Mouse (Mus musculus): Measurements from ENCODE around the gene Xaf1.

Gene Xaf1

DNA sequence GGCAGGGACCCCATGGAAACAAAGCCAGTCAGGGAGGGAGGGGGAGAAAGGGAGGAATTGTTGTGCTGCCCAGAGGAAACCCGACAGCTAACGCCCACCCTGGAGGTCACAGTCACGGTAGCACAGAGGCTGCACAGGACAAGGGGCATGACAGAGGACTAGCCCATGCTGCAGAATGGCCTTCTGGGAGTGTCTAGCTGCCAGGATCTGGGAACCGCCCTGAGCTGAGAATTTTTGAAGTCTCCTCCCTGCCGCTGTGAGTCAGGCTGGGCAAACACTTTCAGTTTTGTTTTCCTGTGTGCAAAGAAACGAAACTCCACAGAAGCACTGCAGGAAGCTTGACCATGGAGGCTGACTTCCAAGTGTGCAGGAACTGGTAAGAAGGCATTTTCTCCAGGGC, at the start of gene Xaf1:
Xaf1 (plus strand) TSS at position 296 of the 400 bp plus-strand sequence.
- no peak for DNase-seq

DNA sequence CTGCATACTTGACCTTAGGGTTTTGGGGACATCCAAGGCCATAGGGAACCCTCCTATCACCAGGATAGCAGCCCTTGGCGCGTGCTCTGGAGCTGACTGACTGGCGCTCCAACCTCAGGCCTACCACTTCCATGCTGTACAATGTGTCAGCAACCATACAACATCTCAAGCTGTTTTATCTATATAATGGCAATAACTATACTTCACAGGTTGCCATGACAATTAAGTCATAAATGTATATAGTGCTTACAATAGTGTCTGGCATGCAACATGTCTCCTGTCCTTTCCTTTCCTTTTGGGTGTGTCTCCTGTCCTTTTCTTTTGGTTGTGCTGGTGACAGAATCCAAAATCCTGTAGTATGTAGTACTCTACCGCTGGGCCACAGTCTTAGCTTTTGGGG, 45.8 kb upstream of the Xaf1 start:
- no peak for DNase-seq

DNA sequence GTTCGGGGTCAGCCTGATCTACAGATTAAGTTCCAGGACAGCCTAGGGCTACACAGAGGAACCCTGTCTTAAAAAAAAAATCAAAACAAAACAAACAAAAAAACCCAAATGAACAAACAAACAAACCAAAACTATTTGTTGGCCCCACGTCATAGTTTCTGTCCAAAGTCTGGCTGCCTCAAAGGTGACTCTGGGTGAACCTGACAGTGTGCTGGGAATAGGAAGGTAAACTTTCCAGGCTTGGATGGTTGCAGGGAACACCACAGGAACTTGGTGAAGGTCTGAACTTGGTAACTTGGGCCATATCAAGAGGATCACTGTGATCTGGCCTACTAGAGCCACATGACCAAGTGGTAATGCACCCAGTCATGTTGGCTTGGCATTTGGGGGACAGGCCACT, 45.0 kb upstream of the Xaf1 start:
- DNase-seq = no peak

DNA sequence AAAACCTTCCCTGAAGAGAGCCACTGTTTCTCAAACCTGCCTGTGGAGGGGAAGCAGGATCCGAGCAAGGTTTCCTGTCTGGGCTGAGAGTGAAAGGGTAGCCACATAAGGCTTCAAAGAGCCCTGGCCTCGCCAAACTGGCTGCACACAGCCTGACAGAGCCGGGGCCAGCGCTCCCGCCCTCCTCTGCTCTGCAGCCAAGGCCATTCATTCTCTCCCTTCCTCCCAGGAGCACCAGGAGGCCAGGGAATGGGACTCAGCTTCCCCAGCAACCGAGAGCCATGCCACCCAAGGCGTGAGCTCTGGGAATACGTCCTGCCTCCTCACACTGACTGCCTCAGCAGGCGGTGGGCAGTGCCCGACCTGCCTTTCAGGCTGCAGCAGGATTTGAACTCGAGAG, 35.9 kb upstream of the Xaf1 start:
- peak; percentile 30 for DNase-seq

DNA sequence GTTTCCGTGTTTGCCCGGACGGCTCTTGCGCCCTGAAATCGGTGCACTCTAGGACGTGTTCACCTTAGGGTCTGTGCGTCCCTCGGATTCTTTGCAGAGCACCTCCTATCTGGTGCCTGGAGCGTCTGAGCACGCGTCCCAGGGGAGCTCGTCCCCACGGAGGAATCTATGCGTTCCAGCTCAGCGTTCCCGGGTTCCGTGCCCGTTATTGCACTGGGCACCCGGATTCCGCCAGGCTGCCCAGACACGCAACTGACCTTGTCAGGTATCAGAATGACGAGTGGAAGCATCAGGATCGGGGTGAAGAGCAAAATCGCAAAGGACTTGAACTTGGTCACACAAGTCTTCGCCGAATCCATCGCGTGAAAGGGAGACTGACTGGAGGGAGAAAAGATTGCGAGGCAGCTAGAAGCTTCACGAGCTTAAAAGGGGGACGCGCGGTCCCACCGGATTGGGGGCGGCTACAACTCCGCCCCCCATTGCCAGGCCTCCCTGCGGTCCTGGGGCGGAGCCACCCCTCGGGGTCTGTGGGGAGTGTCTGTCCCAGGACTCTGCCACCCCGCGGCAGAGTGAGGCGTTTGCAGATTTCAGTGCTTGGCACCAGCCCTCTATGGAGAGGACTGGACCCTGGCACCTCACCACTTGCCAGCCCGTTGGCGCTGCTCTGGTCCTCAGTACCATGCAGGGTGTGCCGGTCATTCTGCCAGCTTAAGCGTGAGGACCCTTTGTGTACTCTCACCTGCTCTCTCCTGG, 35.0 kb upstream of the Xaf1 start:
- peak; percentile 60 for DNase-seq

DNA sequence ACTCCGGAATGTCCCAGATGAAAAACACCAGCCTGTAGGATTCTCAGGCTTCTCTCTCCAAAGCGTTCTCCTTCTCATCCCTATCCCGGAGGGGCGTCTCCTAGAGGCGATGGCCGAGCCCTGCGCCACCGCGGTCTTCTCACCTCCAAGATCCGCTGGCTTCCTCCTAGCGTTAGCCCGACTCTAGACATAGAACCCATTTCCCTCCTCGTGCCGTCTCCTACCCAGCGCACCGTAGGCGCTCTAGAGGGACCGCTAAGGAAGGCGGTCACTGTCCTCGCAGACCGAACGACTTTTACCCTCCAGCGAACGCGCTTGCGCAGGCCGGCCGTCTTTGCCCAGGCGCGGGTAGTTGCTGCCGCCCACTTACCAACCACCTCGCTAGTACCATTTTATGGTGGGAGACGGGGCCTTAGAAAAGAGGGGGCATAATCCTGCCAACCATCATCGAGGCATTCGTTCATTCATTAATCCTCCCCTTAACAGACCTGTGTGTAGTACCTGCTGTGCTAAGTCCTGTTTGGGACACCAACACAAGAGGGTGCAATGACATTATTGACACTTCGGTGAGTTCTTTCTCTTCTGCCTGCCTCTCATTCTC, 34.4 kb upstream of the Xaf1 start, which contains the start of gene Slc13a5:
Slc13a5 (minus strand) TSS at position 263 of the 601 bp plus-strand sequence.
- DNase-seq = peak; percentile 23

DNA sequence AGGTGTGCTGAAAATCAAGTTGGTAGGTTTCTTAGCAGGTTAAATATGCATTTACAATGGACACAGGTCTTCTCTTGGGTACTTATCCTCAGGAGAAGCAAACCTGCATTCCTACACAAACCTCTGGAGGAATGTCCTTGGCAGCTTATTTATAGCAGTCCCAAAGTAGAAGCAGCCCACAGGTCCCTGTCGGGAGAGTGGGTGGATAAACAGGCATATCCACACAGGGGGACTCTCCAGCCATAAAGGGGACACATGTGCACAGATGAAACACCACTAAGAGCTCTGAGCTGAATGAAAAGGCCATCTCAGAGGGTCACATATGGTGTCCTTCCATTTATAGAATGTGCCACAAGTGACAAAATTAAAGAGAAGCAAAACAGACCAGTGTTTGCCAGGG, 29.7 kb upstream of the Xaf1 start:
- no peak for DNase-seq

DNA sequence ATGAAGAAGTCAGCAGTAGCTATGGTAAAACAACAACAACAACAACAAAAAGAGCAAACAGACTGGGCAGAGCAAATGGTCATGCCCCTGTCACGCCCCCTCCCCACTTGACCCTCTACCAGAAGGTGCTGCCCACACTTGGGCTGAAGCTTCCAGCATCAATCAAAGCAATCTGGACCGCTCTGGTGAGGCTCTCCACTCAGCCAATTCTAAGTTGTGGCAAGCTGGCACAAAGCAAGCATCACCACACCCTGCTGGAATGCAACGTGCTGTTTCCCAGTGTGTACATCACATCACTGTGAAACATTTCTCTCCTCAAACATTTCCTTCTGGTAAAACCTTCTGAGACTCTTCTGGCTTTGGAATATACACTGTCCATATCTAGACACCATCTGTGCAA, 28.1 kb upstream of the Xaf1 start:
- no peak for DNase-seq

DNA sequence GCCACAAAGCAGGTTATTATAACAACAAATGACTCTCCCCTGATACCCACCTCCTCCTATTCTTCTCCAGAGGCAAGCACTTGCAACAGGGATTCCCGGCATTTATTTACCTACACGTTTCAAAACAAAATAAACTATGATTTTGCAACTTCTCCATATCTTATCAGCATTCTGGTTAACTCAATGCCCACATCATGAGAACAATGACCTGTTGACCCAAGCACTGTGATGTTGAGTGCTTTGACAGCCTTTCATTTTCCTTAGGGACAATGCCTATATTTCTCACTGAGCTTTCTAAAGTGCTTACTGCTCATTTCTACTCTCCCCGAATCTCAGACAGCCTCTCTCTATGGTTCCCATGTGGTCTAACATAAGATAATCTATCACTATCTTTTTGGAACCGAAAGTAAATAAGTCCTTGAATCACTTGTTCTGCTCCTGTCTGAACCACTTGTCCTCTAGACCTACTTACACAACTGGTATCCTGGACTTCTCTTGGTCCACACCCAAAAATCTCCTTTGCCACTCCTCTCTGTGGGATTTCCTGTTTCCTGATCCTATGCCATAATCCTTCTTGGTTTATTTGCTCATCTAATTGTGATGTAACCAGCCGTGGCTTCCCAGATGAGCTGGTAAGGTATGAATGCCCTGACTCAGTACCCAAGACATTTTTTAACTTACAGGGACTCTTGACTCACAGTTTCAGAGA, 20.1 kb upstream of the Xaf1 start:
- DNase-seq = no peak

DNA sequence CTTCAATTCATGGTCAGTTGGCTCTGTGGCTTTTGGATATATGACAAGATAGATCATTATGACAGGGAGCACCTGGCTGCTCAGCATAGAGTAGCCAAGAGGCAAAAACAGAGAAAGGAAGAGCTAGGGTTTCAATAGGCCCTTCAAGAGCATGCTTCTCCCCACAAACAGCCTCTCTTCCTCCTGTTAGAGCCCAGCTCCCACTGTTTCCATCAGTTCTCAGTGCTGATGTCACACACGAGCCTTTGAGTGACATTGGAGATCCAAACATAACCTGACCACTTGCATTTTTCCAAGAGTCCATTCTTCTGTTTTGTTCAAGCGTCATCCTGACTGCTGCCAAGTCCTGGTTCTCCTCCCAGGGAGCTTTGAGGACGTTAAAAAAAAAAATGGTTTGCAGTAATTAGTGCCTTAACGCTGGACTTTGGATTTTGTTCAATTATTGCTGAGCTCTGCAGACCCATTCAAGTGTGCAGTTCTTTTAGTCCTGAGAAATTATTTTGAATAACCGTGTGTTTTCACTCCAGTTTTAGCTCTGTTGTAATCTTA, 19.5 kb upstream of the Xaf1 start:
- DNase-seq = no peak

DNA sequence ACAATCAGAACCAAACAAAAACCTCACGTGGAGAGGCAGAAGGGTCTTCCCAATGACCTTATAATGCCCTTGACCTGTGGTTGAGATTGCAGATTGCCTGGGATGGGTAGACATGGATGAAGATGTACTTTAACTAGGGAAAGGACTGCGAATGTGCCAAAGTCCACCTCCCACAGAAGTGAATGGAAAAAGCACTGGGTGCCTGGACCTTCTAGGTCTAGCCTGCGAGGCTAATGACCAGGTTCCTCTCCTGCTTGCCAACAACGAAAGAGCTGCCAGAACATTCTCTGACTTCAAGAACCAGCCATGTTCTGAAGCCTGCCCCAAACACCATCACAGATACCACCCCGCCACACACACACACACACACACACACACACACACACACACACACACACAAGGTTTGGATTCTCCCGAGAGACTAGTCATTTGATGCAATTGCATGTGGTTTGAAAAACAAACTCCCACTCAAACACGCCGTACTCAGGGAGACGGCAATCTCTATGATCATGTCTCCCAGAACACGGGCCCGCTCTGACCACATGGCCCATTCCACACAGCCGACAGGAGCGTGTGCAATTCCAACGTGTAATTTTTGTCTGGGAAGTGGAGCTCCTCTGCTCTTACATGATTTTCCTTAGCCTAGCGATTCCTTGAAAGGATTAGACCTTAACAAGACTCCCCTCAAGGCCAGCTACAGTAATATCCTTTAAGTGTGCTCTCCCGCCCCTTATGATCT, 17.8 kb upstream of the Xaf1 start:
- no peak for DNase-seq

DNA sequence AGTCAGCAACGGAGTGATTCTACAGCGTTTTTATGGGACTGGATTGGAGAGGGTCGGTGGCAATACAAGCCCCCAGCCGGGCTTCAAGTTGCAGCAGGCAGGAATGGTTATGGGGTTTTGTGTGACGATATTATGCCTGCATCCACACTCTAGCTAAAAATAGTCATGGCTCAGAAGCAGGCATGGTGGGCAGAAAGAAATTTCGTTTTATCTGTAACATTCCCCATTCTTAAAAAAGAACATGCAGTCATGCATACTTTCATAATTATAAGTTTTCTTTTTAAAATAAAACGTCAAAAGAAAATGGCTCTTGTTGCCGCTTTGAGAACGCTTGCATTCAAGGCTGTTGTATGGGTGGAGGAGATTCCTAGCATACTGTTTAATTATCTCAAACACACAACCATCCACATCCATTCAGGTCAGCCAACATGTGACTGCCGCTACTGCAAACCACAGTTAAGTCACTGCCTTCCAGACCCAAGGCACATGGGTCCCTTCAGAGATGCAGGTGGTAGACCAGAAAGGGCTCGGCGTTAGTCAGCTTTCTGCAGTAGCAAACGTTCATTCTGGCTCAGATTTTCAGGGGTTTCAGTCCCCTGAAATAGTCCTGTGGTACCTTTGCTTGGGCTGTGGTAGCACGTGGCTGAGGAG, 16.8 kb upstream of the Xaf1 start:
- DNase-seq = no peak

DNA sequence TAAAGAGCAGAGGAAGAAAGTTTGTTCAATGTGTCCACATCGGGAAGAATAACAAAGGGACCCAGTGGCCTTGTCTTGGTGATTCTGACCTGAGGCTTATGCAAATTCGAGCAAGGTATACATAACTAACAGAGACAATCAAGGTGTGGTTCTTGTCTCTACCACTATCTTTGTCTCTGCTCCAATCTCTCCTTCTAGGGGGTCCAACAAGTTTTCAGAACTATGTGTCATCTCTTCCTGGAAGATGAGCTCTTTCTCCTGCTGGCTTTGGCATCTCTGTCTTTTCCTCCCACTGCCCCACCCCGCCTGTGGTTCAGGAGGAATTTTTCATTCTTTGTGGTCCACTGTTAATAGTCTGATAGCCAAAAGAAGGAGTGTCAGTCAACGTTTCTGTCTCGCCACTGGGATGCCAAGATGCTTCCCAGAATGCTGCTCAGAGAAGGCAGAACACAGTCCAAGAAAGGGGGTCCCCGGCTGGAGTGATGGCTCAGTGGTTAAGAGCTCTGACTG, 15.4 kb upstream of the Xaf1 start:
- no peak for DNase-seq

DNA sequence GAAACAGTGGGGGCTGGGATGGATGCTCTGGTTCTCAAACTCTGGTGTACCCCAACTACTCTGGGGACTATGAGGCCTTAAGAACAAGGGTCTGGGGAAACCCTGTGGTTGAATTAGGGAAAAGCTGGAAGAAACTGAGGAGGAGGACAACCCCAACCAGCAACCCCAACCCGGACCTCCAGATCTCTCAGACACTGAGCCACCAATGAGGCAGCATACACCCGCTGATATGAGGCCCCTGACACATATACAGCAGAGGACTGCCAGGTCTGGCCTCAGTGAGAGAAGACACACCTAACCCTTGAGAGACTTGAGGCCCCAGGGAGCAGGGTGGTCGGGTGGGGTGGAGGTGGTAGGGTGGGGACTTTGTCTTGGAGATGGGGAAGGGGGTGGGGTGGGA, 14.8 kb upstream of the Xaf1 start:
- DNase-seq = no peak

DNA sequence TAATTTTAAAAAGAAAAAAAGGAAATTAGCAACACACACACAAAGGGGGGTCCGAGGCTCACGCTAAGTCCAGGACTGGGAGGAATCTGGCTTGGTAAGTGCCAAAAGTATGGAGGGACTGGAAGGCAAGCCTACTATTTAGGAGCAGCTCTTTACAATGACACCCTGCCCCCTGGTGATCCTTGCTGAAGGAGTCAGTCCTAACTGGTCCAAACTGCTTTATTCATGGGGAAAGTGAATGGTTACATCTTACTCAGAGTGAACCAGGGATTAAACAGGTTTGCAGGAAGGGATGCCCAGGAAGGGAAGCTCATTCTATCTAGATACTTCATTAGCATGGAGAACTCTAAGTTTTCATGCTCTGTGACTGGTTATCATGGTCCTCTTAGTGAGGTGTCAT, 14.3 kb upstream of the Xaf1 start:
- no peak for DNase-seq

DNA sequence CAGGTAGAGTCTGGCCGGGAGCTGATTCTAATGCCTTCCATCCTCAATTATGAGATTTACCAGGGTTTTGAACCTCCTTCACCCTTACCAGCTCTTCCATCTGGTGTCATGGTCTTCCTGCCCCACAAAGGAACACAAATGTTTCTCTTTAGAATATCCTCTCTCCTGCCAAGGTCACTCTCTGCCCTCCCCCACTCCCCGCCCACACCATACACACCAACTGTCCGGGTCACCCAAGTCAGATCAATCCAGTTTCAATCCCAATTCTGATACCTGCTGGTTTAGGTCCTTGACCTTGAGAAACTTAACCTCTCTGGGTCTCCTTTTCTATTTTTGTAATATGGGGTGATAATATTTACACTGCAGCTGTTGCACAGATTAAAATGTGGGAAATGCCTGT, 13.9 kb upstream of the Xaf1 start:
- DNase-seq = no peak

DNA sequence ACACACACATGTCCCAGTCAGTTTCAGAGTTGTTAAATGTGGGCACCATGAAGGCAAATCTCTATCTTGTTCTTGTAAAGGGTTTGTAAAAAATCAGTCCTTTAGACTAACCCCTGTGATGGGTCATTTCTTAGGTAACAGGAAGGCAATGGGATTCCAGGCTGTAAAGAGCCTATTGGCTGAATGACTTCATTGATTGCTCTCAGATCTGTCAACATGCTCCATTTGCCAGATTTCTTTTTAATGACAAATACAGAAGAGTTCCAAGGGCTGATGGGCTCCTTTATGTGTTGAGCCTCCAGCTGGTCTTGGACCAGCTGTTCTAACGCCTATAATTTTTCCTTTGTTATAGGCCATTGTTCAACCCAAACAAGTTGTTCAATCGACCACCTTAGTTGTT, 8.3 kb upstream of the Xaf1 start:
- no peak for DNase-seq

DNA sequence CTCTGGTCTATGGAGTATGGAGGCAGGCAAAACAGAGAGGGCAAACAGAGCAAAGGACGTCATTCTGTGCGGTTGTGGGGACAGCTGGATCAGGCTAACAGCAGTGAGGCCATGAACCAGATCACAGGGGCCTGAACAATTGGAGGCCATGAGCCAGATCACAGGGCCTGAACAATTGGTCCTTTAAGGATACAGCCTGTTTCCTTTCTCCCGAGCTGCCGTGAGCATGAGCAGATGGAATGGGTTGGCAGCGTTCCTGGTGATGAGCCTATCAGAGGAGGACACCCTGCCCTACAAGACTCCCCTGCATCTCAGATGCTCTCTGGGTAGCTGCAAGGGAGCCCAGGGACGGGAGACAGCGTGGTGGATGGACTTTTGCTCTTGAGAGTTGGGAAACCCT, 801 bp downstream of the Xaf1 start:
- DNase-seq = peak; percentile 60

DNA sequence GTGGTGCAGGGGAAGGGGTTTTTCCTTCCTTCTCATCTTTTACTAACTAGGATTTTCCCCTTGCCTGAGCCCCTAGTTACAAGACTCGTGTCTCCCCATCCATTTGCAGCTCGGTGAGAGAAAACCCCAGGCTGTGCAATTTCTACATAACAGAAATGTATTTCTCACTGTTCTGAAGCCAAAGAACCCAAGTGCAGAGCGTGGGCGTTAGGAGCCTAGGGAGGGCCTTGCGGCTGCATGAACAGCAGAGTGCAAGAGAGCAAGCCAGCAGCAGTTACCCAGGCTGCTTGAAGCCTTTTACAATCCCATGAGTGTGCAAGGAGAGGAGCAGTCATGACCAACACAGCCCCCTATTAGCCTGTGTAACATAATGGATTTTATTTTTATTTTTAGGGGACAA, 6.0 kb downstream of the Xaf1 start:
- DNase-seq = no peak

DNA sequence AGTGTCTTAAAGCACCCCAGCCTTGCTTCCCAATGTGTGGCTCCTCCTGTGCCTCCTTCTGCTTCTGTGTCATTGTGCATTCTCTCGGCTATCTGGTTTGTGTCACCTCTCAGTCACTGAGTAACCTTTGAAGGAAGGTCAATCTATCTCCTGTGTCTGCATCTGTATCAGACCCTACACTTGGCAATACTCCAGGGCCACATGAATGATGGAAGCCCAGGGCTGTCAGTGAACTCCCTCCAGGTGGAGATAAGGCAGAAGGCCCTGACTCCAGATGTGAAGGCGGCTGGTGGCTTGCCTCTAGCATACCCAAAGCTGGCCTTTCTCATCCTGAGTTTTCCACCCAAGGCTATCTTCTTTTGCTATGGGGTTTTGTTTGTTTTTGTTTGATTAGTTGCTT, 7.6 kb downstream of the Xaf1 start:
- DNase-seq = no peak

DNA sequence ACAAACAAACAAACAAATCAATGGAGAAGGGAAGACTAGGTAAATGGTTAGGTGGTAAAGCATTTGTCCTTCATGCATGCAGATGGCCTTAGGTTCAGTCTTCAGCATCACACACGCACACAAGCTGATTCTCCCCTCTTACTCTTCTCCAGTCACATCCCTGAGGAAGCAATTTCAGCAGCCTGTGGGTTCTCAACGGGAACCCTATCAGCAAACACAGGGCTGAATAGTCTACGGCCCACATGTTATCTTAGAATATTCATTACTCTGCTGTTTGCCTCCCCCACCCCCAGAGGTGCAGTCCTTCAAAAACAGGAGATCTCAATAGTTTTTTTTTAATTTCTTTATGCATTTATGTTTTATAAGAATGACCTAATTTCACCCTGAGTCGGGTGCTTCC, 9.1 kb downstream of the Xaf1 start:
- DNase-seq = no peak

DNA sequence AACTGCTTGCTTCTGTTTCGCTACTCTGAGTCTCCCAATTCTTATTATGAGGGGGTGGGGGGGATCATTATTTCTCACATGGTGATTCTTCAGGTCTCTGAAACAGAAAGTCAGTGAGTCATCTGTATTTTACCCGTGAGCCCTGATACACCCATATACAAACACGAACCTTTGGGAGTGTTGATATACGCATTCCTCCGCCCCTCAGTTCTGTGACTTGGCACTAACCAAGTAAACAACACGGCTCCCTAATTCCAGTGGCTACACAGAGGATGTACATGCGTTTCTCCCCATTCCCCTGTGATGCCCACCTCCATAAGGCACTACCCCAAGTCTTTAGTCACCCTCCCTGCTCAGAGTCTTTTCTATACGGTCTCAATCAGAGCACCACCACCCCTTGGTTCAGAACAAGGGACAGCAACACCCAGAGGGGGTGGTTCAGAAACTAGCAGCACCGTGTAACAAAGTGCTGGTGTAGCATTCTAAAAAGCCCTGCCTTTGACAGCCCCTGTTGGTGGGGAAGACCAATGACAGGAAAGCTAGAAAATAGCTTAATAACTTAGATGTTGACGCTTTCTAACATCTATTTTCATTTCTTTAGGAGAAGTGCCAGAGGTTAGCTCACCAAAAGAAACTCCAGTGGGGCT, 10.0 kb downstream of the Xaf1 start:
- no peak for DNase-seq

All from right cerebral cortex, postnatal 14 days (tissue).